16 mouse cellular contexts compared by ENCODE assay signal in genomic region chr19:36384426-36384825, GRCm38 (mm10). TPM values are rescaled to one million over a fixed set of nuclear protein-coding genes. Genes with fewer than 3 reads are reported as not detected.
DNase-seq lines count a peak whose midpoint lies in the region; ATAC-seq lines count a peak whose summit lies in the region.
"Had no signal": no experiment of that assay in that cellular context is flagged by ENCODE, and none has a peak within 500 bp of the region (broad histone marks: within the 10 kb centered on the region; RNA-seq: fewer than 3 reads in every experiment).

No protein-coding gene starts in this region.

- no peaks in the 10 kb centered on the region for H3K27me3 ChIP-seq in neural tube, embryonic 15.5 days (replicated peaks)
- H3K27me3 ChIP-seq: hindbrain, embryonic 15.5 days; liver, embryonic 15.5 days had no signal

- no peaks in the 10 kb centered on the region for H3K9me3 ChIP-seq in neural tube, embryonic 15.5 days (replicated peaks)
- H3K9me3 ChIP-seq: hindbrain, embryonic 15.5 days; liver, embryonic 15.5 days had no signal

- H3K4me2 ChIP-seq in neural tube, embryonic 15.5 days = no peak overlapping the region
- H3K4me2 ChIP-seq: hindbrain, embryonic 15.5 days; liver, embryonic 15.5 days had no signal

- H3K9ac ChIP-seq in neural tube, embryonic 15.5 days (replicated peaks) = no peak overlapping the region
- H3K9ac ChIP-seq: hindbrain, embryonic 15.5 days; liver, embryonic 15.5 days had no signal

- no peak overlapping the region for H3K4me3 ChIP-seq in neural tube, embryonic 15.5 days (replicated peaks)
- H3K4me3 ChIP-seq: hindbrain, embryonic 15.5 days; layer of hippocampus, adult 2 months; liver, embryonic 15.5 days had no signal

- no peaks in the 10 kb centered on the region for H3K36me3 ChIP-seq in neural tube, embryonic 15.5 days
- H3K36me3 ChIP-seq: hindbrain, embryonic 15.5 days; liver, embryonic 15.5 days had no signal

- no peaks in the 10 kb centered on the region for H3K4me1 ChIP-seq in neural tube, embryonic 15.5 days
- H3K4me1 ChIP-seq: hindbrain, embryonic 15.5 days; liver, embryonic 15.5 days had no signal

- H3K27ac ChIP-seq in neural tube, embryonic 15.5 days (replicated peaks) = no peak overlapping the region
- H3K27ac ChIP-seq: hindbrain, embryonic 15.5 days; layer of hippocampus, adult 2 months; liver, embryonic 15.5 days; stomach, postnatal 0 days had no signal

- 25% methylated on average over 2 of the region's 2 CpGs for WGBS in neural tube, embryonic 15.5 days

- DNase-seq in CD4-positive helper T cell, adult 2 months (ENCODE audit: low read depth, low spot score) = peak; percentile 67
- peak; percentile 75 for DNase-seq in CD4-positive, CD25-positive, alpha-beta regulatory T cell, adult 2 months (ENCODE audit: low read depth, low spot score)
- DNase-seq in thymus, postnatal 0 days (ENCODE audit: low spot score) = peak; percentile 72
- DNase-seq in gastrocnemius, postnatal 10 days = no peak
- DNase-seq in adrenal gland, postnatal 14 days = no peak
- DNase-seq: adrenal gland, postnatal 25 days; cerebellum, postnatal 14 days; heart, postnatal 14 days; lung, postnatal 14 days; retina, postnatal 1 day had no signal

- ATAC-seq in activated CD4-positive, CD25-positive, alpha-beta regulatory T cell, adult 4 months = peak; percentile 82
- no peak for ATAC-seq in neural tube, embryonic 15.5 days (ENCODE audit: low FRiP score)

RNA-seq across cellular contexts. Expression of gene Pcgf5, which starts 36.3 kb away (rescaled TPM):
- polyA plus RNA-seq in activated CD4-positive, CD25-positive, alpha-beta regulatory T cell, adult 4 months (2017; shearing (Covaris generic)) = 10 to 100 TPM; 37.7 to 39.7 TPM
- polyA plus RNA-seq in thymus, postnatal 0 days (2015; fragmentation: Nextera tagmentation; extraction: Ambion mirVana) = 41.5 and 46.6 TPM in 2 replicates
- total RNA-seq in gastrocnemius, postnatal 10 days (2021) = 10 to 100 TPM; 16.8 to 17.2 TPM
- 21.1 and 21.2 TPM in 2 replicates for total RNA-seq in adrenal gland, postnatal 14 days (2021)
- 6.0 and 10.7 TPM in 2 replicates for polyA plus RNA-seq in neural tube, embryonic 15.5 days (2015; fragmentation: Nextera tagmentation; extraction: Ambion mirVana)

Comparison
In these comparisons a context has a peak if more than half of its experiments do, and no peak if none do; other contexts are left out.
1. DNase-seq: peak in CD4-positive helper T cell, adult 2 months (single experiment), CD4-positive, CD25-positive, alpha-beta regulatory T cell, adult 2 months (single experiment) and thymus, postnatal 0 days (single experiment); none in gastrocnemius, postnatal 10 days (single experiment) and adrenal gland, postnatal 14 days (single experiment).